Mouse (Mus musculus) testis, adult 2 months (tissue): ENCODE results near the gene Gm45234. TPM values are rescaled to one million over a fixed set of nuclear protein-coding genes. Genes with fewer than 3 reads are reported as not detected.

Experiments used
- H3K27ac ChIP-seq: fragments of 200-500 bp; 2 replicates; pipeline ENCODE4 v1.5.1; 2012; ENCODE audit warnings: low read depth, low read length; ENCODE audit not compliant: control insufficient read depth, insufficient read depth
- H3K27me3 ChIP-seq: fragments of 200-500 bp; 2 replicates; pipeline ENCODE4 v1.6.1; 2012; ENCODE audit warnings: mild to moderate bottlenecking, low read length, moderate library complexity; ENCODE audit not compliant: control insufficient read depth, insufficient read depth
- H3K36me3 ChIP-seq: fragments of 200-500 bp; 2 replicates; pipeline ENCODE4 v1.6.1; 2012; ENCODE audit warnings: mild to moderate bottlenecking, low read length; ENCODE audit not compliant: control insufficient read depth, insufficient read depth
- H3K4me1 ChIP-seq: fragments of 200-500 bp; 2 replicates; pipeline ENCODE4 v1.6.1; 2012; ENCODE audit warnings: low read length; ENCODE audit not compliant: control insufficient read depth, insufficient read depth
- H3K4me3 ChIP-seq: fragments of 200-500 bp; 2 replicates; pipeline ENCODE4 v1.5.1; 2012; ENCODE audit warnings: low read depth, mild to moderate bottlenecking, low read length, moderate library complexity, mixed read lengths; ENCODE audit not compliant: control insufficient read depth
- CTCF ChIP-seq: fragments of 200-500 bp; IDR thresholded peaks from 2 replicates; pipeline ENCODE4 v1.5.1; 2012; ENCODE audit warnings: low read depth, mild to moderate bottlenecking, inconsistent platforms, low read length, moderate library complexity; ENCODE audit not compliant: control insufficient read depth, insufficient read depth, insufficient replicate concordance
- POLR2A ChIP-seq: fragments of 200-500 bp; IDR thresholded peaks from 2 replicates; pipeline ENCODE4 v1.6.1; 2012; ENCODE audit warnings: low read depth, mild to moderate bottlenecking, inconsistent platforms, low read length, moderate library complexity; ENCODE audit not compliant: control insufficient read depth
- polyA plus RNA-seq: library from polyadenylated mRNA; depleted of rRNA; stranded (reverse); fragments of >200 nt; gene quantifications from 2 replicates; pipeline ENCODE4 v1.2.3, GENCODE M21; 2012

Gm45234 gene
- polyA plus RNA-seq, 1 experiment, result 0.05 TPM

- Histone ChIP-seq H3K36me3 (no peaks in the 10 kb centered on the region; the same call in 1 of the 2 replicates), H3K4me3 (peak overlapping the region; percentile 93), H3K27me3 (no peaks in the 10 kb centered on the region), H3K27ac (no peak overlapping the region; the same call in 1 of the 2 replicates), H3K4me1 (peaks cover 13% of the 10 kb centered on the region)
- no peak for TF ChIP-seq POLR2A
- no peak for TF ChIP-seq CTCF
Measured at GRCm38 (mm10) chr6:124712918-124713317, 42.9 kb downstream of the Gm45234 start.

DNA sequence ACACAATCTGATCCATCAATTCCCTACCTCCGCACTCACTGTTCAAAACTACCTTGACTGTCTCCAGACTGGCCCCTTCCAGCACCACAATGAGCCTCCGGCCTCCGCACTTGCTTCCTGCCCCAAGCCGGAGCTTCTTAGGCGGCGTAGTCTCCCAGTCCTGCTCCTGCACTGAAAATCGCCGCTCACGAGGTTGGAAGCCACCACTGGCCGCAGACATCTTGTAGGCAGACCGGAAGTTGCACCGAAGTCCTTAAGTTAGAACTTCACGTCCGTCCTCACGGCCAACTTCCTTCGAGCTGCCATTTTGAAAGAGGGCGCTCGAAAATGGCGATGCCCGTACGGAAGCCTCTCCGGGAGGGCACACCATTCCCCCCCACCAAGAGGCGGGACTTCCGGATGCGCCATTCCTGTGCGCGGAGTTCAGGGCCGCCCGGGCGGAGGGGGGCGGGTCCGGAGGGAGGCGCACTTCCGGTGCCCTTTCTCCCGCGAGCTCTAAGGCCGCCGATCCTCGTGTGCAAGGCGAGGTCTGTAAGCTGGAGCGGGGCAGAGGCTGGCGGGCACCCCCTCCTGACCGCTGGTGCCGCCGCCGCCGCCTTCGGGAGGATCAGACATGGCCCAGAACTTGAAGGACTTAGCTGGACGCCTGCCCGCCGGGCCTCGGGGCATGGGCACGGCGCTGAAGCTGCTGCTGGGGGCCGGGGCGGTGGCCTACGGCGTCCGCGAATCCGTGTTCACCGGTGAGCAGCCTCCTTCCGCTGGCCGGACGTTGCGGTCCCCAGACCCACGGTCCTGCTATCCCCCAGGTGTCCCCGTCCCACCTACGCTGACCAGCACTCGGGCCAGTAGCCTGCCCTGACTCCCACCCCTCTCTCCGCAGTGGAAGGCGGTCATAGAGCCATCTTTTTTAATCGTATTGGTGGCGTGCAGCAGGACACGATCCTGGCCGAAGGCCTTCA lies 43.7 kb downstream of the Gm45234 start, which contains the start of the genes Emg1 and Phb2:
Gene Emg1 (minus strand): TSS at position 355 of the 959 bp plus-strand sequence.
Gene Phb2 (plus strand): TSS at position 513 of the 959 bp plus-strand sequence.
- Histone ChIP-seq H3K27me3 (no peaks in the 10 kb centered on the region), H3K4me1 (peaks cover 11% of the 10 kb centered on the region), H3K36me3 (no peaks in the 10 kb centered on the region; the same call in 1 of the 2 replicates), H3K4me3 (peak within 1 kb of the TSS; percentile 100), H3K27ac (peak within 1 kb of the TSS; percentile 91)
- TF ChIP-seq CTCF (no peak), POLR2A (peak; percentile 81)

GRCm38 (mm10) chr6:124708289-124708889 lies 47.4 kb downstream of the Gm45234 start:
- Histone ChIP-seq H3K4me1 (peaks cover 11% of the 10 kb centered on the region), H3K36me3 (peaks cover 2% of the 10 kb centered on the region), H3K27ac (no peak overlapping the region), H3K4me3 (no peak overlapping the region), H3K27me3 (no peaks in the 10 kb centered on the region)
- TF ChIP-seq CTCF (no peak), POLR2A (no peak)

DNA sequence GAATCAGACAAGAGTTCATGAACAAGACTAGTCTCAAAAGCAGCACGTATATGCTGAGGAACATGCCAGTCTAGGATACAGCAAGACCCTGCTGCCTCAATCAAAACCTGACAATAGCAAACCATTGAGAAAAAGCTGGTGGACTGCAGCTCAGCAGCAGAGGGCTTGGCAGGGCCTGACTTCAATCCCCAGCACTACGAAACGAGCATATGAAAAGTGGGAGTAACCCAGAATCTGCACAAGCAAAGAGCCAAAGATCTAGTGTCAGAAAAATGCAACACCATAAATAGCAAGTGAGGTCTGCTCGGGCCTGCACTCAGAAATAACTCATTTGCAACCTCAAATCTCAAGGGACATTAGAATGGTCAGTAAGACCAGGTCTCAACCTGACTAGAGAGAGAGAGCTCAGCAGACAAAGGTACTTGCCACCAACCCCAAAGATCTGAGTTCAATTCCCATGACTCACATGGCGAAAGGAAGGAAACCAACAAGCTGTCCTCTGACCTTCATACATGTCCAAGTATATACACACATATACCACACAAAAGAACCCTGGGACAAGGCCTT lies 49.7 kb downstream of the Gm45234 start:
- H3K4me3 ChIP-seq, result no peak overlapping the region
- peaks cover 5% of the 10 kb centered on the region for H3K36me3 ChIP-seq
- H3K4me1 ChIP-seq, result peaks cover 4% of the 10 kb centered on the region
- H3K27me3 ChIP-seq, result no peaks in the 10 kb centered on the region
- TF ChIP-seq POLR2A (no peak), CTCF (no peak)
- H3K27ac ChIP-seq, result no peak overlapping the region

GRCm38 (mm10) chr6:124704417-124704816 lies 51.4 kb downstream of the Gm45234 start:
- H3K27ac ChIP-seq, result no peak overlapping the region
- TF ChIP-seq POLR2A (no peak), CTCF (no peak)
- peaks cover 4% of the 10 kb centered on the region for H3K4me1 ChIP-seq
- H3K4me3 ChIP-seq, result no peak overlapping the region
- H3K36me3 ChIP-seq, result peaks cover 8% of the 10 kb centered on the region
- H3K27me3 ChIP-seq, result no peaks in the 10 kb centered on the region

DNA sequence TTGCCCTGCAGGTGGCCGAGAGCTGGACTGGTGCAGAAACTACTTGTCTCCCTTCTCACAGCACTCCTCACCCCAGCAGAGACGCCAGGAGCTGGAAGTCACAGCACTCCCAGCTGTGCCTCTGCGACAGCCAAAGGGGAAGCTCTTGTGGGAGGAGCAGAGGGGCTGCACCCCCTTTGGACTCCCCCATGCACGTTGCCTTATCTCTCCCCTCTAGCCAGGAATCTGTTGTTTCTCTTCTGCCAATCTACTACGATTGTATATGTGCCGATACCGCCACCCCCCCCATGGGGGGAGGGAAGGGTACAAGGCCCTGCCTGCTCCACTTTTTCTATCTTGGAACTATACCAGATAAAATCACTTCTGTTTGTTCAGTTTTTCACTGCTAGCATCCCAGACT lies 52.0 kb downstream of the Gm45234 start:
- no peak for TF ChIP-seq CTCF
- no peaks in the 10 kb centered on the region for H3K27me3 ChIP-seq
- H3K4me3 ChIP-seq, result no peak overlapping the region
- H3K36me3 ChIP-seq, result peaks cover 8% of the 10 kb centered on the region
- H3K27ac ChIP-seq, result no peak overlapping the region
- H3K4me1 ChIP-seq, result peaks cover 7% of the 10 kb centered on the region

GRCm38 (mm10) chr6:124702784-124703103 lies 53.1 kb downstream of the Gm45234 start:
- Histone ChIP-seq H3K27ac (no peak overlapping the region), H3K4me1 (peaks cover 7% of the 10 kb centered on the region), H3K4me3 (peak overlapping the region; percentile 66), H3K36me3 (peaks cover 8% of the 10 kb centered on the region), H3K27me3 (no peaks in the 10 kb centered on the region)
- TF ChIP-seq POLR2A (no peak), CTCF (peak; percentile 77; the same call in 1 of the 2 replicates)
